Mouse (Mus musculus) CD8-positive naive resting alpha-beta T cell, adult 2 months (primary cell): ENCODE data around the gene Ulk4.

Source experiments
- DNase-seq, 2 experiments: peaks; one replicate each; pipeline ENCODE4 v3.0.0; 2022; ENCODE audit warnings: low read depth in 2 of 2, low spot score in 2 of 2

Gene Ulk4

GRCm38 (mm10) chr9:121023526-121024264, 253.3 kb downstream of the Ulk4 start:
- no peak for DNase-seq

DNA sequence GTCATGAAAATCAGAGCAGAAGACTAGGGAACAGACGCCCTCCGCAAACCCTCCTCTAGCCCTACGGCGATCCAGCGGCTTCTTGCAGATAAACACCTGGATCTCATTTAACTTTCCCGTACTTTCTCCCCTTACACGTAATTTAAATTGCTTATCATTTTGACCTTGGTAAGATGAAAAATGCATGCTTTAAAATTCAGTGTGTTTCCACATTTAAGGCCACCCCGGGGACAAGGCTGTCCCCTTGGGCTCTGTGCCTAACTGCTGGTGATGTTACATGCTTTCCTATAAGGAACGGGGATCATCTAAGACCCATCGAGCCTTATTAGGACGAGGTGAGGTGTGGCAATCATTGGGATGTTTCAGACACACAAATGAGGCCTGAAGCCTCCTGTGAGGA, 256.6 kb downstream of the Ulk4 start:
- no peak for DNase-seq

DNA sequence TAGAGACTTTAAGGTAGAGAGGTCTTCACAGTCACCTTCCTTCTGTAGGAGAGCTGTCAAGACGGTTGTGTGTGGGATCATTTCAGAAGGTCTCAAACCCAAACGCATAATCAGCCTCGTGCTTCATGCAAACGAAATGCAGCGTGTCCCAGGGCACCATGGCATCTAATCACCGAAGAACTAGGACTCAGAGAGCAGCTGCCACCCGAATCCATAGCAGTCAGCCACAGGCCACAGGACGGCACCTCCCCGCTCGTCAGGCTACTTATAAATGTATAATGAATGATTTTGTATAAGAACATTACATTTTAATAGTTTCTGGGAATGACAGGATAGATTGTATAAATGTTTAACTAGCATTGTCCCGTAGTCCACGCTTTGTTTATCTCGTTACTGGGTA, 257.1 kb downstream of the Ulk4 start:
- DNase-seq, result no peak

- no peak for DNase-seq
Measured at GRCm38 (mm10) chr9:121018524-121019315, 258.3 kb downstream of the Ulk4 start.

DNA sequence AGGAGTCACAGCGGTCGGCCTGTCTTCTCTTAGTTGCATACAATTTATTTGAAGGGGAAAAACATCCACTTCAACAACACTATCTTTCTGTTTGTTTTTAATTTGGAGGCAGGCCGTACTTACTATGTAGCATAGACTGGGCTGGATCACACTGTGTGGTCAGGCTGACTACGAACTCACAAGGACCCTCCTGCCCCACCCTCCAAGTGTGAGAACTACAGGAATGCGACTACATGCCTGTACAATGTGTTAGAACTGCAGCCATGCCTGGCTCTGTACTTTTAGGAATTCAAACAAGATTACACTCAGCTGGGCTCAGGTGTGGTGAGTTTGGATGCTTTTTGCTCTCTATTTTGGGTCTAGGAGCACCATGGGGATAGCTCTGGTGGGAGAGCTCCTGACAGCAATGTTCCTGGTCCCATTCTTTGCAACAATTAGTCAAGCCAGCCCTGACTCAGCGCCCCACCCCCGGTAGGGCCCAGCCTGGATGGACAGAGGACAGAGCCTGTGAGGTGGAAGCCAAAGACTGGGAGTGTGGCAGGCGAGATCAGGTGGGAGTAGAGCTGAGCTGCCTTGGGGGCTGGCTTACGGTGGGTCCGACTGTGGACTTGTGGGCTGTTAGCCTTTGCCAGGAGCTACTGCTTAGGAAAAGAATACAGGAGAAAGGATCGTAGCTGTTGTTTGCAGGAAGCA, 261.0 kb downstream of the Ulk4 start:
- no peak for DNase-seq

- DNase-seq, result no peak
Measured at GRCm38 (mm10) chr9:121011540-121011939, 265.5 kb downstream of the Ulk4 start.

- peak; percentile 10 to 24 for DNase-seq
Measured at GRCm38 (mm10) chr9:121010544-121010943, 266.5 kb downstream of the Ulk4 start.

DNA sequence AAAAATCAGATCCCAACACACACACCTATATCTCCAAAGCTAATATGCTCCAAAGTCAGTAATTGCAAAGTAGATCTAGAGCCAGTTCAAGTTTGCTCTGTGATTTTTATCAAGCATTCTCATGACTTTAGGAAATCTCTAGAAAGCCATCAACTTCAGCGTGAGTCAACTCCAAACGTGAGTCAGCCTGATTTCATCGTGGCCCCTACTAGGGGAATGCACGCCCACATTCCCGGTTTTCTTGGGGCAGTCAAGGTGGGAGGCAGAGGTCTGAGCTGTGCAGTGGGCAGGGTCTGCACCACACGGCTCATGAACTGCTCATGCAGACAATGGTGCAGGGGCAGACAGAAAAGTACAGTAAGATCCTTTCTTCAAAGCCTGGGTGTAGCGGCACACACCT, 271.0 kb downstream of the Ulk4 start:
- no peak for DNase-seq

DNA sequence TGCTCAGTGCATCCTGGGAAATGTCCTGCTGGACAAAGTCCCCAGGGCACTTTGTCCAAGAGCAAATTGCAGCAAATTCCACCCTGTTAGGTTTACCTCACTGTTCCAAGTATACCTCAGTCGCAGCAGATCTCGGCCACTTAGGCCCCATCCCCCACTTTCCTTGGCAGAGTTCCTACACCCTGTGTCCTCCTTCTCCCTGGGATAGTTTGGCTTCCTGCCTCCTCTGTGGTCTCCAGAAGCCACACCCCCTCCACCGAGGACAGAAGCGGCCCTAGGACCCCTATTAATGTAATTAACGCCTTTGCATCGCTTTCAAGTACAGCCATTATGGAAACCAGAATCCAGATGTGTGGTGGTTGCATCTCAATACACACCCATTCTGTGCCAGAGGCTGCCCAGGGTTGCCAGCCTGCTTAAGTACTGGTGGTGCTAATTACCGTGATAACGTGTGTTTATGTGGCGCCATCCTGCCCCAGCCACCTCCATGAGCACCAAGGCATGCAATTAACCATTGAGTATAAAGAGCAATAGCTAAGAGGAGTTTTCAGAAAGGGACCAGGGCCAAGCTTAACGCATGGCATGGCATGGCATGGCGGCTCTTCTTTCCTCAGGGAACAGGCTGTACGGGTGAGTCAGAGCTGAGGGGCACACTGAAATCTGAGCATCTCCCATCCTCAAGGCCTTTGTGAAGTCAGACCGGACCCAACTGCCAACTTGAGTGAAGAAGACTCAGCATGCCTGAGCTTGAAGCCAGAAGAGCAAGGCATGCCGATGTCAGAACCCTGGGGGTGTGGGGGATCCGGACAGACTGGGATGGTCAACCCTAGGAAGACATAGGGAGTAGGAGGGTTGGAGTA, 275.1 kb downstream of the Ulk4 start:
- DNase-seq, result no peak

- no peak for DNase-seq
Measured at GRCm38 (mm10) chr9:121000641-121001320, 276.2 kb downstream of the Ulk4 start.

DNA sequence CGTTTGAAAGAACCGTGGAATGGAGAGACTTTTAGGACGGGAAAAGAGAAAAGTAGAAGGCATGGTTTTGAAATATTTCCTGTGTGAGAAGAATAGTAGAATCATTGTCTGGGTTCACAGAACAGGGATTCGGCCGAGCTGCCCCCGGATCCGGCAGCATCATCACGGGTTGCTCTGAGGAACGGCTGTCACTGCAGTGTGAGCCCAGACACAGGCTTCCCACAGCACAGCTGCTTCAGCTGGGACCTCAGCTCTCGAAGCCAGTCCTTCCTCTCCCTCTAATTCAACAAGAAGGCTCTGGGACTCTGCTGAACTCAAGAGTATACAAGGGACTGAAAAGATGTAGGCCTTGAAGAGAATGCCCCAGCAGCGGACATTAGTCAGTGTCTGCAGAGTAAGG, 278.3 kb downstream of the Ulk4 start:
- no peak for DNase-seq

DNA sequence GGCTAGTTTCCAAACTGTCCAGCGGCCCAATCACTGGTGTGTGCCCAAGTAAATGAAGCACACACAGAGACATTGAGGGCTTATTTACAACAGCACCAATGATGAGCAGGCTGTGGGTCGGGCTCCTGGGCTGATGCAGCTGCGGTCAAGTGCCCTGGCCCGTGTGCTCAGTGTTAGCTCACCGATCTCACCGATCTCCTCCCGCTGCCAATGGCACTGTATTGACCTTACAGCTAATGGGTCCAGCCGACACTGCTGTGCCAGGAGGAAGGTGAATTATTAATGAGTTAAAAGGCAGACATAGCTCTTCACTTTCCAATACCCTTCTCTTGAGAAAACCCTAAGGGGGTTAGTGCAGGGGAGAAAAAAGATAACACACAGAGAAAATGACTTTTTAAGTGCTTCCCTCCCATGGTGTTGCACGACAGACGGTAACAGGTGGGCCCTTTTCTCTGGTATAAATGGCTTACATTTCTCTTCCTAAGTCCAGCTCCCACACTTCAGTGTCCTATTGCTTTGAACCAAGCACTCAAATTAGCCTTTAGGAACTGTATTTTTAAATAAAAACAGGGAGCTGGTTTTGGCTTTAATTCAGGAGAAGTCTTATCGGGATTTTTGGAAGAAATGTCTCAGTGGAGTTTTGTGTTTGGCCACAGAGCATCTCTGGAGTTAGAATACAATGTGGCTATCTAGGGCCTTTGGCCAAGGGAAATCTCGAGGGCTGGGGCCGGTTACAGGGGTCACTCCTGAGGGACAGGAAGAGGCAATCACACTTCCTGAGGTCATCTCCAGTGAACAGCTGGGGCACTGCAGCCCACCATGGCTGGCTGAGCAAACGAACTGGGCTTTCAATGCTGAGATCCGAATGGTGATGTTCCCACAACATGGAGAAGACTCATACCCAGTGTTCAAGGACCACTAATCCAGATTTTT, 282.5 kb downstream of the Ulk4 start:
- DNase-seq, result no peak

GRCm38 (mm10) chr9:120993004-120993403, 284.0 kb downstream of the Ulk4 start:
- DNase-seq, result no peak

GRCm38 (mm10) chr9:120991801-120992200, 285.2 kb downstream of the Ulk4 start:
- no peak for DNase-seq

GRCm38 (mm10) chr9:120989806-120990700, 286.9 kb downstream of the Ulk4 start:
- DNase-seq, result no peak

- no peak for DNase-seq
Measured at GRCm38 (mm10) chr9:120988088-120988487, 288.9 kb downstream of the Ulk4 start.

GRCm38 (mm10) chr9:120986994-120987393, 290.0 kb downstream of the Ulk4 start:
- DNase-seq, result no peak

GRCm38 (mm10) chr9:120986255-120986654, 290.7 kb downstream of the Ulk4 start:
- no peak for DNase-seq
